Mouse (Mus musculus) layer of hippocampus, adult 9-10 months (tissue): ENCODE results near the gene Tspan33.

Source experiments
- DNase-seq: peaks from one replicate; pipeline ENCODE4 v3.0.0; 2022; ENCODE audit warnings: low spot score

Tspan33 gene

DNA sequence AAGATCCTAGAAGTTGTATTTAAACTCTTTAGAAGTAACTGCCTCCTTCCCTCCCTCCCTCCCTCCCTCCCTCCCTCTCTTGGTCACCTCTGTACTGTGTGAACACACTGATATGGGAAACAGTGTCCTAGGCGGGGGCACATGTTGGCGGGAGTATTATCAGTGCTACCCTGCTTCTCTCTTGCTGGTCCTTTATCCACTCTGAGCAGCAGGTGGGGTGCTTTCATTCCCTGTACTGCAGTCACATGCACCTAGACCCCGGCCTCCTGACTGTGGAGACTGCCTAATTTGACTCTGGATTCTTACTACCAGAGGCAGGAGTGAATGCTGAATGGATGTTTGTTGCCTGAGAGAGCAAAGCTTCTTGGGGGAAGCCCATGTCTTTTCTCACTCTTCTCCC lies 3.5 kb downstream of the Tspan33 start:
- DNase-seq: no peak

DNA sequence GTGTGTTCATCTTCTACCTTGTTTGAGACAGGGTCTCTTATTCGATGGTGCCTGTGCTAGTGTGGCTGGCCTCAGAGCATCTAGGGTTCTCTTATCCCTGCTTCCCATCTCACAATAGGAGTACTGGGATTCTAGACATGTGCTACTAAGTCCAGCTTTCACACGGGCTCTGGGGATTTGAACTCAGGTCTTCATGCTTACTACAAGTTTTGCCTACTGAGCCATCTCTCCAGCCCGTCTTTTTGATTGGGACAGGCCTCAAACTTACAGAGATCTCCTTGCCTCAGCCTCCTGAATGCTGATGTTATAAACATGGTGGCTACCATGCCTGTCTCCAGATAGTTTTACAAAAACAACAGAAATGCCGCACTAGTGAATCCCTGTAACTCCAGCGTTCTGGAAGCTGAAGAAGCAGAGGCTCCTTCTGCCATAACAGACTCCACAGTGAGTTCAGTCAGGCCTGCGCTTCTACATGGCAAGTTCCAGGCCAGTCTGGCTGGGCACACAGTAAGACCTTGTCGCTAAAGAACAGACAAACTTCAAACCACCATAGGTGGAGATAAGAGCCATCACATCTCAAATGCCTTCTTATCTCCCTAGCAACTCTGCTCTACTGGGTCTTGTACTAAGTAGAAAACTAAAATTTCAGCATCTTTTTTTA lies 5.2 kb downstream of the Tspan33 start:
- DNase-seq: no peak

- no peak for DNase-seq
Observed at GRCm38 (mm10) chr6:29701051-29701450, 7.0 kb downstream of the Tspan33 start.

DNA sequence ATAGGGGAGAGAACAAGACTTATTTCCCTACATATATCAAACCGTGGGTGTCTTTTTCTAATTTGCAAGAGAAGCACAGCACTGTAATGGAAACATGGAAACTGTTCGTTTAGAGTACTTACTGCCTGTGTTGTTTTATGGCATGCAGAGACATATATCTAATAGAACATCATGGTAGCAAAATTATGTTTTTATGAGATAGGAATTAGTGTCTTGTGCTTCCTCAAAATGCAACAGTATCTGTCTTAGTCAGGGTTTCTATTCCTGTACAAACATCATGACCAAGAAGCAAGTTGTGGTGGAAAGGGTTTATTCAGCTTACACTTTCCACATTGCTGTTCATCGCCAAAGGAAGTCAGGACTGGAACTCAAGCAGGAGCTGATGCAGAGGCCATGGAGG lies 8.1 kb downstream of the Tspan33 start:
- no peak for DNase-seq

DNA sequence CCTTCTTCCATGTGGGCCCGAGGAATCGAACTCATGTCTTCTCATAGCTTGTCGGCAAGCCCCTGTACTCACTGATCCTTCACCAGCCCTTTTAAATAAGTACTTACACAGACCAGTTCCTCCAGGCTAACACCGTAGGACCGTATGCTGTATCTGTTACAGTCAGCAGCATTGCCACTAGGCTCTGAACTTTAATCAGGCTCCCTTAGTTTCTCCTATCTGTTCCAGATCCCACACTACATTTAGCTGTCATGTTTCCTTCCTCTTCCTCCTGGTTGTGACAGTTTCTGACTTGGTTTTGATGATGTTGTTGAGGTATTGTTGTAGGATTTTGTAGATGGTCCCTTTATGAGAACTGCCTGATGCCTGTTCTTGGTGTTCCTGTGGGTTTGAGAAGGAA lies 10.1 kb downstream of the Tspan33 start:
- no peak for DNase-seq

GRCm38 (mm10) chr6:29707902-29708301 lies 13.9 kb downstream of the Tspan33 start:
- no peak for DNase-seq

DNA sequence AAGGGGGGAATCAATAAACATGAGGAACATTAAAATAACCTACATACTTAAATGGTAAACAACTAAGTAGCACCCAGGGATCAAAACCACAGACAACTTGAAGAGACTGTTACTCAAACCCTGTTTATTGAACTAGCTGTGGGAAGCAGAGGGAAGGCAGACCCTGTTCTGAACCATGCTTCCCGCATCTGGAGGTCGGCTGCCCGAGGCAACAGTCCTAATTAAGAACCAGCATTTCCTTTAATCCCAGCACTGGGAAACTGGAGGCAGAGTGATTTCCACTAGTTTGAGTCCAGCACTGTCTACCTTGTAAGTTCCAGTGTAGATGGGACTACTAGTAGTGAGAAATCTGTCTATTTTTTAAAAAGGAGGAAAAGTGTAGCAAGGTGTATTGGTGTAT lies 17.3 kb downstream of the Tspan33 start:
- no peak for DNase-seq

DNA sequence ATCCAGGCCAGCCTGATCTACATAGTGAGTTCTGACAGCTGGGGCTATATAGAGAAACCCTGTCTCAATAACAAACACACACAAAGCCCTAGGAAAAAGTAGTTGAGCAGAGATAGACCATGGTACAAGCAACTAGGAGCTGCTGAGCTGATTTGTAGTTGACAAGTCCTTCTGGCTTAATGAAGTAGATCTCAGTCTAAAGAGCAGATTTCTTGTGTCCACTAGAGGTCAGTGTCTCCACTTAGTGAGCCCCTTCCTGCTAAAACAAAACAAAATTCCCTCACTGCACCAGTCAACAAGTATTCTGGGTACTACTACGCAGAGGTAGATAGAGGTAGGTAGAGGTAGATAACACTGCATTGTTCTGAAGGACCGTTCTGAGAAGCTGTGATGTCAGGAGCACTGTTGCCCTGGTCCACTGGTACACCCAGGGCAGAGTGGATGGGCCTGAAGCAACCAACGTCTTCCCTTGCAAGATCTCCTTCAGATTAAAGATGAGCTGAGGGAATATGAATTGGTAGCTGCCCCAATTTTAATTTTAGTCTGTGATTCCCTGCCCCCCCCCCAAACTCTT lies 18.1 kb downstream of the Tspan33 start:
- no peak for DNase-seq

DNA sequence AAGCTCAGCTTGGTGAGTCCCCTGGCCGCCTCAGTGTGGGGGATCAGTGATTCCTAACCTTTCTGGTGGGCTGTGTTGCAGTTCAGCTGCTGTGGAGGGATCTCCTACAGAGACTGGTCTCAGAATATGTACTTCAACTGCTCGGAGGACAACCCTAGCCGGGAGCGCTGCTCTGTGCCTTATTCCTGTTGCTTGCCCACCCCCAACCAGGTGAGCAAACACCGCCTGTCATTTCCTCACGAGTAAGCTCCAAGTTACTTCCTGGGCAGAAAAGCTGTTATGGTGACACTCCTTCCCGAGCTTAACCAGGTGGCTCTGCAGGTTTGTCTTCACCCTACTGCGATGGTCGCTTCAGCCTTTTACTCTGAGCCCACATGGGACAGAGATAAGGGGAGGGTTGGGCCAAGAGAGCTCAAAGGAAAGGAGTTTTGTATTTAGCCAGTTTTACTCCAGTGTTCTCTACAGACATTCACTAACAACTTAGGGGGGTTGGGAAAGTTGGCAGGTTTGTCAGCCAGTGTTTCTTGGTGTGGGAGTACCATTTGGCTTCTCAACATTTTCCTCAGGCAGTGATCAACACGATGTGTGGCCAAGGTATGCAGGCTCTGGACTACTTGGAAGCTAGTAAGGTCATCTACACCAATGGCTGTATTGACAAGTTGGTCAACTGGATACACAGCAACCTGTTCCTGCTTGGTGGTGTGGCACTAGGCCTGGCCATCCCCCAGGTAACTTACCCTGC lies 22.8 kb downstream of the Tspan33 start:
- DNase-seq: no peak

- DNase-seq: no peak
Observed at GRCm38 (mm10) chr6:29717541-29717940, 23.5 kb downstream of the Tspan33 start.

- DNase-seq: no peak
Observed at GRCm38 (mm10) chr6:29717952-29718521, 24.0 kb downstream of the Tspan33 start.

DNA sequence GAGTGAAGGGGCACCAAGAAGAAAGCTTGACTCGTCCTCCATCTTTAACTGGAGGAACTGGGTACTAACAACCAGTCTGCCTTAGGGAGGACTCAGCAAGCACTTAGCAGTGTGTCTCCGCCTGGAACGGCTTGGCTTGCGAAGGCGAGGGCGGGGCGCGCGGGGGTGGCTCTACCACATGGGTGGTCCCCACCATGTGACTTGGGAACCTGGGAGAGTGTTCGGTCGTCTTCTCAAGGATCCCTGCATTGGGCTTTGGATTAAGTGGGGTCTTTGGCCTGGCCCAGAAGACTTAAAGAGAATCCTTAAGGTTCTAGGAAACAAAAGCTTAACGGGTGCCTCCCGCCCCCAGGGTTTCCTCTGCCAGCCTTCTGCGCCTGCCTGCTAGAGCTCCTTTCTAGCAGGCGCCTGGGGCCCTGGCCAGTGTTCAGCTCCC lies 24.9 kb downstream of the Tspan33 start:
- no peak for DNase-seq

DNA sequence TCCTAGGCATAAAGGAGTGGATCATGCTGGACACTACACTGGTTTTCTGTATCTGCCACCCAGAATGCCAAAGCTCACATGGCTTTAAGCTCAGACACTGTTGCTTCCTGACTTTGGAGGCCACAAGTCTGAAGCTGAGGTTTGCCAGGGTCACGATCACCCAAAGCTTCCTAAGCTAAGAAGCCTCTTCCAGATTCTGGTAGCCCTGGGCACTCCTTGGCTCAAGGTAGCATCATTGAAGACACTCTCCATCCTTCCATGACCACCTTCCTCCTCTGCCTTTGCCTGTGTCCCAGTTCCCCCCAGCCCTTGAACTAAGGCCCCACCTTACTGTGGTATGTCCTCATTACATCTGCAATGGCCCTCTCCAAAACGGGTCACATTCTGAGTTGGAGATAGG lies 27.9 kb downstream of the Tspan33 start:
- DNase-seq: no peak

GRCm38 (mm10) chr6:29726576-29727200 lies 32.7 kb downstream of the Tspan33 start:
- DNase-seq: no peak

DNA sequence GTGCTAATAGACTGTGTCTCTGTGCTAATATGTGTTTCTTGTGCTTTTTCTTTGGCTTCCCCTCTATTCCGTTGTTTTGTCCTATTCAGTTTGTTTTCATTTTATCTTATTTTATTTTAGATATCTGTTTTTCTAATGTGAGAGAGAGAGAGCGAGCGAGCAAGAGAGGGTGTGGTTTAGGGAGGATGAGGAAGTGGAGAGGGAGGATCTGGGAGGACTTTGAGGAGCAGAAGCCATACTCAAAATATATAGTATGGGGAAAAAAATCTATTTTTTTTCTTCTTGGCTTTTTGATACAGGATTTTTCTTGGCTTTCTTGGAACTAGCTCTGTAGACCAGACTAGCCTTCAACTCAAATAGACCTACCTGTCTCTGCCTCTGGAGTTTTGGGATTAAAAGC lies 34.0 kb downstream of the Tspan33 start:
- no peak for DNase-seq

GRCm38 (mm10) chr6:29729491-29729890 lies 35.5 kb downstream of the Tspan33 start:
- no peak for DNase-seq

GRCm38 (mm10) chr6:29735336-29735688 lies 41.3 kb downstream of the Tspan33 start, which contains the start of gene Smo:
TSS of gene Smo (plus strand) at chr6:29735503.
- DNase-seq: no peak

- DNase-seq: no peak
Observed at GRCm38 (mm10) chr6:29735689-29736451, 41.8 kb downstream of the Tspan33 start.

DNA sequence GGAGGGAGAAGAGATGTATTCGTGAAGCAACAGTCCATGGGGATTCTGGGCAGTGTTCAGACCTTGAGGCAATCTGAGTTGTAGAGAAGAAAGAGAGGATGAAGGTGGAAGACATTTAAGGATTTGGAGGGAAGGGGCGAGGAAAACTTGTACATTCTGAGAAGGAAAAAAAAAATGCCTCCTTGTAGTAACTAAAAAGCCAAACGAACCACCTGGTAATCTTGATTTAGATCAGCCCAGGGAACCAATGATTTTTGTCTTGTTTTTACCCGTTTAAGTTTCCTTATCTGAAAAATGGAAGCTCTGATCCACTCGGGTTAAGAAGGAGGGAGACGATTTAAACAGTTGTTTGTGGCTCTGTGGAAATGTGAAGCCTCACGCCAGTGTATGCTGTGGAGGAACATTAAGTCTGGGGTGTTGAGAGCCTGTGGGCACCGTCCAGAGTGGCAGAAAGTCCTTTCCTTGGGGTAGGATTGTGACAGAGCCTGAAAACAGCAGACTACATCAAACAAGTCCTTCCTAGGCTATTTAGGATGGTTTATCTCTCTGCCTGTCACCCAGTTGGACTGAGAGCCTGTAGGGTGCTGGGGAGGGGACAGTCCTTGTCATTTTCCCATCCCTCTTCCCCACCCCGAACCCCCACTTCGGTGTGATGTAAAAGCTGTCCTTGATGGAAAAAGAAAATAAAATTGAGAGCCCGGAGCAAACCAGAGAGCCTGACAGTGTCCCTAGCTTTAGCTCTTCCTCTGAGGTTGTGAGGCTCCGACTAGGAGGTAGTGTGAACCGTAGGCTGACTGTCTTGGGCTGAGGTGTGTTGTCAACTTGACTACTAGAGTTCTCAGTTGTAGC lies 42.8 kb downstream of the Tspan33 start:
- no peak for DNase-seq

DNA sequence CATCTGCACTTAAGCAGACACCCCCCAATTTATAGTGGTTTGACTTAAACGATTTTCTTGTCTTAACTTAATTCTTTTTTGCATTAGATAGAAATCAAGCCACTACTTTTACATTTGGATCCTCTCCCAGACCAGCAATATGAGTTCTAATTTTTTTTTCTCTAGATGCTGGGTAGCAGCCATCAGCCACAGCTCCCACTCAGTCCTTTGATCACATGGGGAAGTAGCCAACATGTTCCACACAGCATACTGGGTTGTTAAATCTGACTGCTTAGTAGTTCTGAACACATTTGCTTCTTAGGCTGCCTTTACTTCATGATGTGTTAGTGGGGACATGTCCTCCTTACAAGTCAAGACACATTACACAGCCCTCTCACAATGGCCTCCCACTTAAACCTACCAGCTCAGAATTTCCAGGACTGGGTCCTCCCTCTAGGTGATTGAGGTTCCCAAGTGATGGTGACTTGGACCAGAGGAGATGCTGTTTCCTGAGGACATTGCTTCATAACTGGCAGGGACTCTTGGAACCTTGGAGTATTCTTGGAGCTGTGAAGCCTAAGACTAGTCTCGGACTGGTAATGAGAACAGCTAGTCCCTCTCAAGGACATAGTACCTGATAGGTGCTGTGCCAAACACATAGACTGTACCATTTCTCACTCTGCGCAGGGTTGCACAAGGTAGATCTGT lies 57.6 kb downstream of the Tspan33 start:
- DNase-seq: no peak
